Mouse (Mus musculus) c-Kit-positive CD71-positive TER-119-positive erythroid progenitor cells, embryonic 14.5 days (primary cell): ENCODE measurements around the gene Bcas2.
"Not testable (repeated sequence)": the region's sequence is repeated elsewhere in the genome, so short reads cannot be mapped to it uniquely, and the experiment has no call there.

ENCODE experiments used
- DNase-seq: peaks from one replicate; pipeline ENCODE4 v3.0.0-alpha.2; 2013; ENCODE audit warnings: low spot score

Bcas2 gene

GRCm38 (mm10) chr3:103169771-103170170 is 1.7 kb upstream of the Bcas2 start:
- DNase-seq, result peak; percentile 92

DNA sequence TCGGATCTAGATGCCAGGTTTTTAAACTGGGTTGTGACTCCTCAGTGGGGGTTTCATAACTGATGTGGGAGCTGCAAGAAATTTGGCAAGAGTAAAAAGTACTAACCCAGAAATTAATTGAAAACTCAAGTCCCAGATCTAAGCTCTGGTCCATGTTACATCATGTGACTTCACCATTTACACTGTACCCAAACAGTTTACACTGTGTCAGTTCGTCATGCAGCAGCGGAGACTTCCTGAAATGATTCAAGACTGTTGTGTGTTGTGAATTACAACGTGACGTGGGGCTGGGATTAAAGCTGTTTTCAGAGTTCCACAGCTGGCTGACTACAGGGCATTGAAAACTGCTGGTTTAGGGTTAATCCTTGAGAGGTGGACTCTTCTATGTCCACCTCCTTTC is 1.2 kb downstream of the Bcas2 start:
- DNase-seq, result peak; percentile 31

GRCm38 (mm10) chr3:103176740-103177139 is 5.3 kb downstream of the Bcas2 start:
- peak; percentile 76 for DNase-seq

DNA sequence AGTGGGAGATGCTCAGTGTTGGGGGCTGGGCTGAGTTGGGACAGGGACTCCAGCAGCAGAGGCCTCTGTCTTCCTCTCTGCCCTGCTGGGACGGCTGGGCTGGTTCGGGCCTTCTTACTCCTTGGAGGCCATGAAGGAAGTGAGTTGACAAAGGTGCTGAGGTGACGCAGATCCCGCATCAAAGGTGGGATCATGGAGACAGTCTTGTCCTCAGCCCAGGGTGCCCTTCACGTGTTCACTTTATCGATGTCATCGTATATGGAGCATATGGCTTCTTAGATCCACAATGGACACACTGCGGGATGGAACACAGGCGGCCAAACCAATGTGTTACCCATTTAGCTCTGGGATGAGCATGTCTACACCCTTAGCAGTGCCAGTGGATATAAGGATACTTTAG is 8.1 kb downstream of the Bcas2 start:
- no peak for DNase-seq

GRCm38 (mm10) chr3:103181171-103181570 is 9.7 kb downstream of the Bcas2 start:
- DNase-seq, result no peak

DNA sequence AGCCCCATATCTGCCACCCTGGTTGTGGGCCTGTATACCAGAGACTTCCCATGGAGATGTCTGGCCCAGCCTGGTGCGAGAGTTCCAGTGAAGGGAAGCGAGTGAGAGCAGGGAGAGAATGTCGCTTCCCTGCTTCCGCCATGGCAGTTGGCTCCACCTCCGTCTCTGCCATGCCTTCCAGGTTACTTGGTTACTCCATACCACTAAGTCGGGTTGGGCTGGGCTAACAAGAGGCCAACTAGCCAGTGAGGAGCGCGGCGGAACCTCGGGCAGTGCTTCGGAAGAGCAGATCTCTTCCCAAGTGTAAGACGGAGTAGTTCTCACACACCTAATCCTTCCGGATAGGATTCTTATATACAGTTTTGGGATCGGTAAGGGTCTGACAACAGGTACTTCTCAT is 11.4 kb downstream of the Bcas2 start:
- DNase-seq, result no peak

DNA sequence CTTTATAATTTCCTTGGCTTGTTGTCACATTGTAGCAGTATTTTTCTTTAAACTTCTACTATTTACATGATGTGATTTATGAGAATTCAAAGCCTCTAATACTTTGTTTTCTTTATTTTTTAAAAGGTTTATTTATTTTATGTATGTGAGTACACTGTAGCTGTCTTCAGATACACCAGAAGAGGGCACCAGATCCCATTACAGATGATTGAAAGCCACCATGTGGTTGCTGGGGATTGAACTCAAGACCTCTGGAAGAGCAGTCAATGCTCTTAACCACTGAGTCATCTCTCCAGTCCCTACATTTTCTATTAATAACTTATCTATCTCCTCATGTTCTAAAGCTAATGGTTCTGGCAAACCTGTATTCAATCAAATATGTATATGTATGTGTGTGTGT is 13.0 kb downstream of the Bcas2 start:
- DNase-seq, result not testable (repeated sequence)

DNA sequence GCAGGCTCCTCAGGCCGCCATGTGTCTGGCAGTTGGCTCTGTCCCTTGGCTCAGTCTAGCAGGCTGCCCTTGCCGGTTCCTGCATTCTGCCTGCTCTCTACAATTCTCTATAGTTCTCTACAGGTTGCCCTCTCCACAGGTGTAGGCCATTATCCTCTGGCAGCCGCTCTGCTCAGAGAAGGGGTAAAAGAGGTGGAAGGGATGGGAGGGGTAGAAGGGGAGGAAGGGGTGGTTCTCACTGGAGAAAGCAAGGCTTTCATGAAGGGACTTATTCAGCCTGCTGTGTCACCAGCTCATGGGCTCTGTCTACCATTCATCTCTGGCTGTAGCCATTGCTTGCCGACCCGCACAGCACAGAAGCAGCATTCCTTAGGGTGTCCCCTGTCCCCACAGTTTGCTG is 17.0 kb downstream of the Bcas2 start:
- DNase-seq, result no peak

DNA sequence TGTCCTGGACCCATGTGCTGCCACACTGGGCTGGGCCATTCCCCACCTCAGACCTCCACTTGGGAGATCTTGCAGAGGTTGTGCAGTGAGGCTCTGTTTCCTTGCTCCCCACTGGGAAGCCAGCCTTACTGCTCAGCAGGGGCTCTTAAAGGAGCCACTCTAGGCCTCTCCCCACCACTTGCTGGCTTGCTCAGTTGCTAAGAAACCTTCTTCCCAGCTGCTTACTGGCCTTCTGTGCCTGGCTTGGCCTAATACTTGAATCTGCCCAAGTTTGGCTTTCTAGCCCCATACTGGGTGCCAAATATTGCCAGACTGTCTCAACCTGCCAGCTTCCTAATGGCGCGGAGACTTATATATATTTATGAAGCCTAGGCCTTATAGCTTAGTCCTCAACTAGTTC is 17.4 kb downstream of the Bcas2 start:
- no peak for DNase-seq

GRCm38 (mm10) chr3:103192161-103192560 is 20.7 kb downstream of the Bcas2 start:
- DNase-seq, result no peak

DNA sequence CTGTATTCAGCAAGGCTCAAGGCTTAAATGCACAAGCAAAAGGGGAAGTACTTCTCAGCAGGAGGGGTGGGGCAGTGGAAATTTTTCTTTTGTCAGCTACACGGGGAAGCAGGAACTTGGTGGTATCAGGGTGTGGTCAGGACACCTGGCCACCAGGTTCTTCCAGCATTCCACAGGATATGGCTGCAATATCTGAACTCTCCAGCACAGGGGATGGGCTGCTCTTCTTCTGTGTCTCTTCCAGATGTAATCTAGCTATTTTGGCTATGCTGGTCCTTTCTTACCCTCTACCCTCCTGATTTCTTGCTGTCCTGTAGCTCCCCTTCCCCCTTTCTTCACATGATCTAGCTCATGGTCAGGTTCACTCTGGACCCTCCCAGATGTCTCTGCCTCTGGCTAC is 21.7 kb downstream of the Bcas2 start:
- DNase-seq, result no peak

DNA sequence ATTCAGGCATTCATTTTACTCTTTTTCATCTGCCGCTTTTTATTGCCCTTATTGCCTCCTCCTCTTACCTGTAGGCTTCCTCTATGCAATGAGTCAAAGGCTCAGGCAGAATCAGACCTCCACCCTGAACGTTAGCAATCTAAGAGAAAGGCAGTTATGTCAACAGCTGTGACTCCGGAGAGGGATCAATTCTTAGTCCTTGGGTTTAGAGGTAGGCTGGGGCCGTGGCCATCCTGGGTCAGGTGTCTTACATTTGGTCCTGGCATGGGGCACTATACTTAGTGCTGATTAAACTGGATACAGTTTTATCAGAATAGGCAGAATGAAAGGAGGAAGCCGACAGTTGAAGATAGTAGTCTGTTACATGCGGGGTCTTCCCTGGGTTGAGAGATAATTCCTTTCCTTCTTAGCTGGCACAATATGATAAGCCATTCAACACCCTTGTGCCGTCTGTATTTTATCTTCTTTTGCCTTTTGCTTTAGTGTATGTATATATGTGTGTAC is 24.9 kb downstream of the Bcas2 start:
- peak; percentile 72 for DNase-seq

DNA sequence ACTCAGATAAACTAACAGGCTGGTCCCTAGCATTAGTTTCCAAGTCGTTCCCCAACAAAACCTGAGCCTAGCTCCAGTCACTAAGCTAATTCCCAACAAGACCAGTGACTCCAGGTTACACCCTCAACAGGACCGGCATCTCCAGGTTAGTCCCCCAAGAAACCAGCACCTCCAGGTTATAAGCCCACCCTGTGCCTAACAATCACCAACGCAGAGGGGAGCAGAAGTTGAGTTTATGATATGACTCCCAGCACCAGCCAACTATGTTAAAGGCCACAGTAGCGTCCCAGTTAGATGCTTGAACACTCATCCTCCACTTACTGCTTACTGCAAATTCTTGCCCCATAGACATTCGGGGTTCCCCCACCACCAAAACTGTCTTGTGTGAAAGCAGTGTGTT is 27.9 kb downstream of the Bcas2 start:
- no peak for DNase-seq

- DNase-seq, result not testable (repeated sequence)
Observed at GRCm38 (mm10) chr3:103201105-103201504, 29.6 kb downstream of the Bcas2 start.

DNA sequence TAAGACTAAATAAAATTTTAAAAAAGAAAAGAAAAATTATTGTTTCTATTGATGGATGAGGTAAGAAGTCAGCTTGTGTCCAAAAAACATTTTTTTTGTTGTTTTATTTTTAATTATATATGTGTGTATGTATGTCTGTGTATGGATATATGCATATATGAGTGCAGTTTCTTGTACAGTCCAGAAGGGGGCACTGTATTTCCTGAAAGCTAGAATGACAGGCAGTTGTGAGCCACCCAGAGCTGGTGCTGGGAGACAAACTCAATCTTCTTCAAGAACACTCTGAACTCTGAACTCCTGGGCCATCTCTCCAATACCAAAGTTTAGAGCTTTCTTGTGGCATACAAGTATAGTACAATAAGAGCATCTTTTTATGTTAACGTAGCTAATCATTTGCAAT is 32.1 kb downstream of the Bcas2 start:
- DNase-seq, result no peak

DNA sequence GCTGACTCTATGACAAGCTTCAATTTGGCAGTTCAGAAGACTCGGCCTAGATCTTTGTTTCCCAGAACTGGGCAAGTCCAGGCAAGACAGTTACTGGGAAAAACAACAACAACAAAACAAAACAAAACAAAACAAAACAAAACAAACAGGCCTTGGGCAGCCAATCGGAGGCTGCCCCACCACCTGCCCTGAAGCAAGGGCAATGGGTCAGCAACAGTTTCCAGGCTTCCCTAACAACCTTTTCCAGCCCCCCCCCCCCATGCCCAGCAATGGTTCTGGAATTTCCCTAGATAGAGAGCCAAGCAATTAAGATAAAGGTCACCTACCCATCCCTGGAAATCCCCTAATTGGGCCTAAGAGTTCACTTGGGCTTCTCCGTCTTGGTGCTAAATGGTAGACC is 33.0 kb downstream of the Bcas2 start:
- no peak for DNase-seq

GRCm38 (mm10) chr3:103206393-103206792 is 34.9 kb downstream of the Bcas2 start:
- DNase-seq, result no peak

DNA sequence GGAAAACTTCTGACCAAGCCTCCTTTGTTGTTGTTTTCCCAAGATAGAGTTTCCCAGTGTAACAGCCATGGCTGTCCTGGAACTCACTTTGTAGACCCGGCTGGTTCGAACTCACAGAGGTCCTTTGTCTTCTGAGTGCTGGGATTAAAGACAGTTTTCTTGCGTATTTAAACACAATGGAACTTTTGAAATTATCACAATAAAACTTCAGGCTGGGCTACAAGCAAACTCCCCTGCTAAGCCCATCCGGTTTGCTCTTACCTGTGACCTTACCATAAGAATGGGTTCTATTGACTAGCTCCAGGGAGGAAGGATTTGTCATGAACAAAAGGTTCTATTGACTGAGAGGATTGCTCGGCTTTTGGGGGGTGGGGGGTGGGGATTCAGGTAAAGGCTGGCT is 36.3 kb downstream of the Bcas2 start:
- no peak for DNase-seq

GRCm38 (mm10) chr3:103208237-103208636 is 36.8 kb downstream of the Bcas2 start:
- DNase-seq, result no peak

GRCm38 (mm10) chr3:103211101-103211500 is 39.6 kb downstream of the Bcas2 start:
- no peak for DNase-seq

DNA sequence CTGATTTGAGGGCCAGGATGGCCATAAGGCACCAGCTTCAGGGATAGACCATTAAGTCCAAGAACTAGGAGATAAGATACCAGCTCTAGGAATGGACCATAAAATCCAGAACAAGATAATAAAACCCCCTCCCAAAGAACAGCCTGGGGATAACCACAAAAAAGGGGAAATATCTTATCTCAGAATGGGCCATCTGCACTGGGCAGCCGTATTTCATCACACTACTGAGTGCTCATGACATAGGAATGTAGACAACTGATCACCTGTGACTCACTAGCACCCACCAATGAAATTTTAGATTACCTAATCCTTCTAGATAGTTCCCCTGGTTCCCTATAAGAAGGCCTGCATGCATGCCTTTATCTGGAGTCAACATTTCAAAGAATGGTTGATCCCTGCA is 40.7 kb downstream of the Bcas2 start:
- no peak for DNase-seq

GRCm38 (mm10) chr3:103213537-103213936 is 42.1 kb downstream of the Bcas2 start:
- no peak for DNase-seq

GRCm38 (mm10) chr3:103214593-103215285 is 43.3 kb downstream of the Bcas2 start:
- no peak for DNase-seq

DNA sequence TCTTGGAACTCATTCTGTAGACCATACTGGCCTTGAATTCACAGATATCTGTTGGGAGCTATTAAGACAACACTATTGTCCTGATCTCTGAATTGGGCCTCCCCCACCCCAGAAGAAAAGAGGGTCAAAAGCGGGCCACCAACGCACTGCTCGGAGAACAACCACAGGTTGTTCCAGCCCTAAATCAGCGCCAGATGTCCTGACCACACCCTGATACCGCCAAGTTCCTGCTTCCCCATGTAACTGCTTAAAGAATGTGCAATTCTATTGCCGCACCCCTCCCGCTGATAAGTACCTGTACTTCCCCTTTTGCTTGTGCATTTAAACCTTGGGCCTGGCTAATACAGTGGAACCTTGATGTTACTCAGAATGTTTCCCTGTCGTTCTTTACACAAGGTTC is 43.9 kb downstream of the Bcas2 start:
- DNase-seq, result not testable (repeated sequence)
